Mouse (Mus musculus) lung, postnatal 0 days (tissue): ENCODE data around the gene Itga11. TPM values are rescaled to one million over a fixed set of nuclear protein-coding genes. Genes with fewer than 3 reads are reported as not detected.

Experiments
- ATAC-seq: fragments of 200-750 bp; cut with Nextera tagmentation; 2 replicates; pipeline ENCODE4 v1.8.0; 2017; ENCODE audit warnings: moderate library complexity
- DNase-seq: peaks from one replicate; pipeline ENCODE4 v3.0.0-alpha.2; 2016; ENCODE audit warnings: low spot score
- H3K27ac ChIP-seq: fragments of 300-500 bp; sonication (generic); 2 replicates; pipeline ENCODE4 v1.5.1; 2014; ENCODE audit warnings: antibody characterized with exemption, mild to moderate bottlenecking, low read length, mixed read lengths
- H3K27me3 ChIP-seq: fragments of 300-500 bp; sonication (generic); replicated peaks from 2 replicates; pipeline ENCODE4 v1.6.1; 2014; ENCODE audit warnings: low read length, mixed read lengths; ENCODE audit not compliant: insufficient read depth
- H3K36me3 ChIP-seq: fragments of 300-500 bp; sonication (generic); 2 replicates; pipeline ENCODE4 v1.6.1; 2014; ENCODE audit warnings: low read length, mixed read lengths; ENCODE audit not compliant: insufficient read depth
- H3K4me1 ChIP-seq: fragments of 300-500 bp; sonication (generic); 2 replicates; pipeline ENCODE4 v1.6.1; 2014; ENCODE audit warnings: antibody characterized with exemption, low read depth, low read length, mixed read lengths; ENCODE audit not compliant: insufficient read depth
- H3K4me2 ChIP-seq: fragments of 300-500 bp; sonication (generic); replicated peaks from 2 replicates; pipeline ENCODE4 v1.6.1; 2014; ENCODE audit warnings: low read depth, mild to moderate bottlenecking, low read length, moderate library complexity, mixed read lengths
- H3K4me3 ChIP-seq: fragments of 300-500 bp; sonication (generic); 2 replicates; pipeline ENCODE4 v1.5.1; 2014; ENCODE audit warnings: low read depth, low read length
- H3K9ac ChIP-seq: fragments of 300-500 bp; sonication (generic); replicated peaks from 2 replicates; pipeline ENCODE4 v1.6.1; 2014; ENCODE audit warnings: low read depth, mild to moderate bottlenecking
- H3K9me3 ChIP-seq: fragments of 300-500 bp; sonication (generic); 2 replicates; pipeline ENCODE4 v1.6.1; 2016; ENCODE audit warnings: low read length, mixed read lengths
- CTCF ChIP-seq: IDR thresholded peaks from 2 replicates; pipeline ENCODE4 v1.5.1; 2016; ENCODE audit warnings: antibody characterized with exemption, mild to moderate bottlenecking
- EP300 ChIP-seq: IDR thresholded peaks from 2 replicates; pipeline ENCODE4 v1.6.1; 2016; ENCODE audit warnings: antibody characterized with exemption, mild to moderate bottlenecking, control low read depth
- WGBS: fragments of 180-500 bp; shearing (Covaris S2); extraction: QIAGEN DNeasy Blood & Tissue Kit; methylation state at CpG from one replicate; pipeline ENCODE4 v1.1.7; 2014; 5-methylcytosine and 5-hydroxymethylcytosine counted together
- polyA plus RNA-seq: library from polyadenylated mRNA; unstranded; fragments of >200 nt; fragmentation: Nextera tagmentation; extraction: Ambion mirVana; gene quantifications from 2 replicates; pipeline ENCODE4 v1.2.1, GENCODE M21; 2015

Itga11 gene
- polyA plus RNA-seq, 1 experiment from 2014 or later: 0.35 TPM

DNA sequence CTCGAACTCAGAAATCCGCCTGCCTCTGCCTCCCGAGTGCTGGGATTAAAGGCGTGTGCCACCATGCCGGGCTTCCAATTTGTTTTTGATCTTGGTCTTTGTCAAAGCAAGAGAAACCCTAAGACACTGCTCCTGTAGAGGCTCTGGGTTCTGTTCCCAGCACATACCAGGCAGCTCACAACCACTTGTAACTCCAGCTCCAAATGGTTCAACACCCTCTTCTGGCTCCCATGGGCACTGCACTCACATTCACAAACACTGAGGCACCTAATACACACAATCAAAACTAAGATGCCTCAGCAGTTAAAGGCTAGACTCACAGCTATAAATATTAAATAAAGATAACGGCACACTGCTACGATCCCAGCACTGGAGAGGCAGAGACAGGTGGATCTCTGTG lies 144.2 kb downstream of the Itga11 start:
- TF ChIP-seq CTCF: no peak
- TF ChIP-seq EP300: no peak
- WGBS: 96% methylated on average over 7 of the region's 7 CpGs
- Histone ChIP-seq H3K9ac (no peak overlapping the region), H3K4me3 (no peak overlapping the region), H3K4me1 (peaks cover 5% of the 10 kb centered on the region; the same call in 1 of the 2 replicates), H3K36me3 (no peaks in the 10 kb centered on the region), H3K4me2 (no peak overlapping the region), H3K9me3 (no peaks in the 10 kb centered on the region), H3K27ac (no peak overlapping the region), H3K27me3 (no peaks in the 10 kb centered on the region)
- ATAC-seq: no peak
- DNase-seq: no peak

DNA sequence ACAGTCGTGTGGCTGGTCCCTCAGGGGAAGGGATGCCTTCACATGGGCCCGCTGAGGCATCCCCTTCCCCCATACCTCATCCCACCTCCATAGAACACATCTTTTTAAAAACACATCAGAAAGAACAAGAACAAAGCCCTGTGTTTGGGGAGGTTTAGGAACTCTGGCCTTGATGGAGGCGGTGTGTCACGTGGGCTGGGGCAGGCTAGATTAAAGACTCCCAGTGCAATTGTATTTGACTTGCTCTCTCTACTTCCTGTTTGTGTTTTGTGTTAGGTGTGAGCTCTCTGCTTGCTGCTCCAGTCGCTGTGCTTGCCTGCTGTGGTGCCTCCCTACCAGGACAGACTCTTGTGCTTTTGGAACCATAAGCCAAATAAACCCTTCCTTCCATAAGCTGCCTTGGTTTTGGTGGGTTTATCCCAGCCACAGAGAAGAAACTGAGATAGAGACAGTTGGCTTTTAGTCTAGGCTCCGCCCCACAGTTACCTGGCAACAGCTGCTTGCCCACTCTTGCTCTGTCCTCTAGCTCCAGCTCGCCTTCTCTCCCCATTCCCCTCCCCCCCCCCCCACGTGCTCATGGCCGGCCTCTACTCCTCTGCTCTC lies 148.3 kb downstream of the Itga11 start:
- Histone ChIP-seq H3K4me3 (no peak overlapping the region), H3K27me3 (no peaks in the 10 kb centered on the region), H3K27ac (no peak overlapping the region), H3K9me3 (no peaks in the 10 kb centered on the region), H3K4me1 (peaks cover 8% of the 10 kb centered on the region; the same call in 1 of the 2 replicates), H3K36me3 (no peaks in the 10 kb centered on the region), H3K4me2 (no peak overlapping the region), H3K9ac (no peak overlapping the region)
- ATAC-seq (no peak), DNase-seq (no peak)
- WGBS: 15% methylated on average over 9 of the region's 9 CpGs
- TF ChIP-seq EP300 (no peak), CTCF (no peak)

DNA sequence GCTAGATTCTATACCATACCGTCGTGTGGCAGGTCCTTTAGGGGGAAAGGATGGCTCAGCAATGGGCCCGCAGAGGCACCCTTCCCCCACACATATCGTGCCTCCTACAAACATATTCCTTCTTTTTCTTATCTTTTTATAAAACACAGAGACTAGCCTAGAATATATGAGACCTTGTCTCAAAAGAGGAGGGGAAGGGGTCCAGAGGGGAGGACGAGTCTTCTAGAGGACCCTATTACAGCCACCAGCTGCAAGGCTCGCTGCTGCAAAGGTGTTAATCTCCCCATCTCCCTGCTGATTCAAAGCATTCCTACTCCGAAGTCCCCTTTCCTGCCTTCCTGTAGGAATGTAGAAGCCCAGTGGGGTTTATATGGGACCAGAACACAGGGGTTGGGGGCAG lies 148.8 kb downstream of the Itga11 start:
- no peak for ATAC-seq

GRCm38 (mm10) chr9:62827939-62828652 lies 150.5 kb downstream of the Itga11 start:
- no peaks in the 10 kb centered on the region for H3K36me3 ChIP-seq
- peaks cover 8% of the 10 kb centered on the region; the same call in 1 of the 2 replicates for H3K4me1 ChIP-seq
- H3K9ac ChIP-seq: no peak overlapping the region
- TF ChIP-seq CTCF: peak; percentile 69
- TF ChIP-seq EP300: peak; percentile 54
- no peaks in the 10 kb centered on the region for H3K9me3 ChIP-seq
- peak overlapping the region; percentile 30 for H3K4me3 ChIP-seq
- WGBS: 5% methylated on average over 24 of the region's 24 CpGs
- H3K27ac ChIP-seq: peak overlapping the region; percentile 51
- DNase-seq (peak; percentile 86), ATAC-seq (no peak)
- H3K4me2 ChIP-seq: peak overlapping the region; percentile 61
- H3K27me3 ChIP-seq: no peaks in the 10 kb centered on the region

More for the DNA sequence above, 148.8 kb downstream of the Itga11 start:
- 16% methylated on average over 7 of the region's 7 CpGs for WGBS
- no peak for DNase-seq
- Histone ChIP-seq H3K4me3 (no peak overlapping the region), H3K9me3 (no peaks in the 10 kb centered on the region), H3K4me2 (no peak overlapping the region), H3K9ac (no peak overlapping the region), H3K27me3 (no peaks in the 10 kb centered on the region), H3K27ac (no peak overlapping the region), H3K36me3 (no peaks in the 10 kb centered on the region), H3K4me1 (peaks cover 8% of the 10 kb centered on the region; the same call in 1 of the 2 replicates)
- TF ChIP-seq EP300 (no peak), CTCF (no peak)

DNA sequence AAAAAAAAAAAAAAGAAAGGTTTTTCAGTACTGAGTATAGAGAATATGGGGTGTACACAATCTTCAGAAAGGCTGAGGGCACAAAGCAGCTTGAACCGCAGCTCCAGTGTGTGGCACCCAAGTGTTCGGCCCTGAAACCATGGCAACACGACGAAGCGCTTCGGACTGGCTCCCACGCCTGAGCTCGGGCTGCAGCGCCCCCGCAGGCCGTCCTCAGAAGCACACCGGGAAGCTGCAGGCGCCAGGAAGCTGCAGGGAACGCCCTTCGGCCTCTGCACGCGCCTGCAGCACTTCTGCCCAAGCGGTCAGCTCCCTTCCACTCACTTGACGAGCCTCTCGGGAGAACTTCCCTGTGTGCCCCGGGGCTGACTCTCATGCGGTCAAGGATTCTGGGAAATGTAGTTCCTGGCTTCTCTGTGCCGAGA lies 151.0 kb downstream of the Itga11 start:
- no peaks in the 10 kb centered on the region for H3K36me3 ChIP-seq
- WGBS: under 1% methylated on average over 23 of the region's 23 CpGs
- peak; percentile 99 for ATAC-seq

DNA sequence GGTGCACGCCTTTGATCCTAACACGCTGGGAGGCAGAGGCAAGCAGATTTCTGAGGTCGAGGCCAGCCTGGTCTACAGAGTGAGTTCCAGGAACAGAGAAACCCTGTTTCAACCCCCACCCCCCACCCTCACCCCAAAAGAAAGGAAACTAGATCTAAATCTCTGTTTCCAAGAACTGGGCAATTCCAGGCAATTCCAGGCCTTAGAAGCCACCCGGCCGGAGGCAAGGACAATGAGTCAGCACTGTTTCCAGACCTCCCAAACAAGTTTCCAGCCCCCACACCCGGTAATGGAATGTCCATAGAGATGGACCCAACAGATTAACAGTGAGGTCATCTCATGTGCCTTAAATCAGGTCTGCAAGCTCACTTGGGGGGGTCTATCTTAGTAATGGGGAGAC lies 152.3 kb downstream of the Itga11 start:
- Histone ChIP-seq H3K4me3 (no peak overlapping the region), H3K9me3 (no peaks in the 10 kb centered on the region), H3K27ac (no peak overlapping the region), H3K4me1 (peaks cover 8% of the 10 kb centered on the region; the same call in 1 of the 2 replicates), H3K4me2 (no peak overlapping the region), H3K9ac (no peak overlapping the region), H3K27me3 (no peaks in the 10 kb centered on the region), H3K36me3 (no peaks in the 10 kb centered on the region)
- TF ChIP-seq EP300: no peak
- TF ChIP-seq CTCF: no peak
- no peak for ATAC-seq
- no peak for DNase-seq
- WGBS: 80% methylated on average over 6 of the region's 6 CpGs

More for the DNA sequence above, 151.0 kb downstream of the Itga11 start:
- Histone ChIP-seq H3K27ac (peak overlapping the region; percentile 51; the same call in 1 of the 2 replicates), H3K4me3 (peak overlapping the region; percentile 30; the same call in 1 of the 2 replicates), H3K27me3 (no peaks in the 10 kb centered on the region), H3K4me1 (peaks cover 8% of the 10 kb centered on the region; the same call in 1 of the 2 replicates), H3K9me3 (no peaks in the 10 kb centered on the region), H3K4me2 (peak overlapping the region; percentile 61), H3K9ac (no peak overlapping the region)
- DNase-seq: peak; percentile 99
- TF ChIP-seq EP300: peak; percentile 43; the same call in 1 of the 2 replicates
- peak; percentile 99 for TF ChIP-seq CTCF

Other genes starting within 250 kb of the Itga11 start
- gene Coro2b, start 140.8 kb upstream of the Itga11 start, polyA plus RNA-seq: 13.9 and 15.8 TPM in 2 replicates
- gene Fem1b, start 134.1 kb downstream of the Itga11 start, polyA plus RNA-seq: 9.2 and 10.8 TPM in 2 replicates
- 19.1 and 20.3 TPM in 2 replicates for gene Cln6, start 161.0 kb downstream of the Itga11 start, polyA plus RNA-seq
- gene Calml4, start 180.3 kb downstream of the Itga11 start, polyA plus RNA-seq: 19.7 and 20.6 TPM in 2 replicates